Mouse (Mus musculus) CH12.LX (cell line): ENCODE data around the gene Trim66.
A peak's percentile ranks its signal among the peaks of the same experiment; 100 is the strongest.

Source experiments
- CTCF ChIP-seq, 2 experiments: IDR thresholded peaks in 1 of 2; conservative IDR thresholded peaks in 1 of 2; 2 replicates each; pipeline ENCODE4 v1.5.1; 2011 to 2012; ENCODE audit warnings: low read depth in 2 of 2, low read length in 2 of 2, improper control_type of control experiment in 1 of 2, inconsistent platforms in 1 of 2, mild to moderate bottlenecking in 1 of 2, moderate library complexity in 1 of 2
- ELF1 ChIP-seq: IDR thresholded peaks from 2 replicates; pipeline ENCODE4 v1.6.1; 2014; ENCODE audit warnings: low read depth, mild to moderate bottlenecking, inconsistent platforms, low read length, improper control_type of control experiment
- GABPA ChIP-seq: IDR thresholded peaks from 2 replicates; pipeline ENCODE4 v1.6.1; 2012; ENCODE audit warnings: low read depth, low read length, improper control_type of control experiment, inconsistent platforms; ENCODE audit not compliant: insufficient replicate concordance
- HCFC1 ChIP-seq: IDR thresholded peaks from 2 replicates; pipeline ENCODE4 v1.6.1; 2012; ENCODE audit warnings: low read depth, mild to moderate bottlenecking, inconsistent platforms, low read length, improper control_type of control experiment
- KAT2A ChIP-seq: IDR thresholded peaks from 2 replicates; pipeline ENCODE4 v1.6.1; 2012; ENCODE audit warnings: low read length, improper control_type of control experiment, inconsistent platforms; ENCODE audit not compliant: insufficient replicate concordance
- NRF1 ChIP-seq: IDR thresholded peaks from 2 replicates; pipeline ENCODE4 v1.6.1; 2014; ENCODE audit warnings: low read depth, mild to moderate bottlenecking, inconsistent platforms, low read length, improper control_type of control experiment, moderate library complexity
- POLR2A ChIP-seq: IDR thresholded peaks from 2 replicates; pipeline ENCODE4 v1.6.1; 2011; ENCODE audit warnings: low read depth, mild to moderate bottlenecking, improper control_type of control experiment, low read length
- POLR2AphosphoS2 ChIP-seq: IDR thresholded peaks from 2 replicates; pipeline ENCODE4 v1.6.1; 2011; ENCODE audit warnings: low read depth, low read length, improper control_type of control experiment
- TCF12 ChIP-seq: IDR thresholded peaks from 2 replicates; pipeline ENCODE4 v1.6.1; 2014; ENCODE audit warnings: low read depth, mild to moderate bottlenecking, inconsistent platforms, low read length, improper control_type of control experiment

DNA sequence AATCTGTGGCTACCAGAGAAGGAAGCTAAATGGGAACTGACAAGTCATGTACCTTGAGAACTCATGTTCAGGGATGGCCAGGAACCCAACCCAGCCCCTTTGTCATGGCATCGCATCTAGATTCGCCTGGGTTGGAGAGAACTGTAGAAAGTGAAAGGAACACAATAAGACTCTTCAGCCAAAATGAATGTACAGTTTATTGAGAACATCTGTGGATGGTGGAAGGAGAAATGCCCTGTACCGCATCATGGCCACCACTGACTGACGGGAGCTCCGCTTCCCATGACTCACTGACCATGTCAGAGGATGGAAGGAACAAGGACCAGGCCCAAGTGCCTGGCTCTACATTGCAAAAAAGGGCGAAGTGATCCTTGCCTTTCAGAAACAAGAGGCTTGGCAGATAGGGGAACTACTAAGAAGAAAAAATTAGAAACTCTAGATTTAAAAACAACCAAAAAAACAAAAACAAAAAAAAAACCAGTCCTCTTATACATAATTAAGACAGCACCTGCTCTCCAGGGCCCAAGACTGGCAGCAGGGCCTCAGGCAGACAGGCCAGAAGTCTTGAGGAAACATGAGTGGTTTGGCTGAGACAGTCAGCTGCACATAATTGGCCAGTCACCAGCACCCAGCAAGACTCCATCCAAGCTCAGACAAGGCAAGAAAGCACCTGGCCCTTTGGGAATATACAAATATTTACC is 16.0 kb upstream of the Trim66 start:
- no peak for TF ChIP-seq CTCF (conservative IDR thresholded peaks at IDR 0.05 in 1 of 2, IDR thresholded peaks at IDR 0.05 in 1 of 2; ENCODE audit: low read depth in 2 of 2, low read length in 2 of 2)
- TF ChIP-seq POLR2AphosphoS2, result peak; percentile 98
- TF ChIP-seq POLR2A, result peak; percentile 54
- no peak for TF ChIP-seq KAT2A
- no peak for TF ChIP-seq ELF1
- no peak for TF ChIP-seq HCFC1
- no peak for TF ChIP-seq NRF1
- TF ChIP-seq GABPA, result no peak
- TF ChIP-seq TCF12, result no peak
